Mouse (Mus musculus): Measurements from ENCODE around the gene Tmc8. TPM values are rescaled to one million over a fixed set of nuclear protein-coding genes. Genes with fewer than 3 reads are reported as not detected.
A peak's percentile ranks its signal among the peaks of the same experiment; 100 is the strongest.

Tmc8 gene
- total RNA-seq (2012; rRNA removed), result 3.9 and 7.6 TPM in 2 replicates

- H3K4me1 ChIP-seq (ENCODE audit: control insufficient read depth in 2 of 2, insufficient read depth in 2 of 2, low read length in 2 of 2, poor library complexity in 1 of 2), result peaks cover 8 to 33% of the 10 kb centered on the region in 2 experiments; a peak in 3 of 4 replicates
Observed at GRCm38 (mm10) chr11:117781993-117782704, at the start of gene Tmc8, which contains the start of gene Tmc6. Gene Tmc8 (plus strand): TSS chr11:117782076. Gene Tmc6 (minus strand): TSS chr11:117782198.

GRCm38 (mm10) chr11:117736037-117736689, 45.7 kb upstream of the Tmc8 start:
- no peak overlapping the region for H3K9ac ChIP-seq (ENCODE audit: insufficient read depth, low read depth, low read length, poor library complexity, severe bottlenecking)
- no peak for TF ChIP-seq CHD2 (IDR thresholded peaks at IDR 0.05; ENCODE audit: low read depth, low read length)
- TF ChIP-seq HCFC1 (IDR thresholded peaks at IDR 0.05; ENCODE audit: borderline replicate concordance, insufficient read depth, low read length), result no peak
- no peak for TF ChIP-seq MAFK (IDR thresholded peaks at IDR 0.05; ENCODE audit: insufficient read depth, low read depth, low read length)
- no peak for TF ChIP-seq ZNF384 (IDR thresholded peaks at IDR 0.05; ENCODE audit: low read depth, low read length)
- no peak for TF ChIP-seq ZC3H11A (IDR thresholded peaks at IDR 0.05; ENCODE audit: borderline replicate concordance, low read depth, low read length)
- H3K36me3 ChIP-seq (ENCODE audit: control insufficient read depth, insufficient read depth, low read length, poor library complexity, severe bottlenecking), result peaks cover 36% of the 10 kb centered on the region; the same call in 1 of the 2 replicates
- DNase-seq (ENCODE audit: low read depth, low spot score), result no peak
- H3K4me3 ChIP-seq (ENCODE audit: insufficient read depth in 1 of 2, low read depth in 1 of 2, low read length in 2 of 2, poor library complexity in 1 of 2, severe bottlenecking in 1 of 2), result no peak overlapping the region
- in situ Hi-C loops (cut with MboI; ENCODE audit: low sequenced_read_pairs in 2 of 2, unreplicated experiment in 2 of 2), result no loop called here
- H3K9me3 ChIP-seq (ENCODE audit: control insufficient read depth, insufficient read depth, low read depth, low read length), result no peaks in the 10 kb centered on the region
- no peak overlapping the region for H3K27ac ChIP-seq (ENCODE audit: insufficient read depth, low read depth, low read length, poor library complexity, severe bottlenecking)
- H3K4me1 ChIP-seq (ENCODE audit: control insufficient read depth in 2 of 2, insufficient read depth in 2 of 2, low read length in 2 of 2, poor library complexity in 1 of 2), result peaks cover 0 to 3% of the 10 kb centered on the region in 2 experiments; a peak in 3 of 4 replicates

More at GRCm38 (mm10) chr11:117781993-117782704, at the start of gene Tmc8, which contains the start of gene Tmc6:
- in situ Hi-C loops (cut with MboI; ENCODE audit: low sequenced_read_pairs in 2 of 2, unreplicated experiment in 2 of 2), result no loop called here
- Histone ChIP-seq H3K4me3 (ENCODE audit: insufficient read depth in 1 of 2, low read depth in 1 of 2, low read length in 2 of 2, poor library complexity in 1 of 2, severe bottlenecking in 1 of 2) (peak within 1 kb of the TSS; percentile 73 to 78), H3K9ac (ENCODE audit: insufficient read depth, low read depth, low read length, poor library complexity, severe bottlenecking) (peak within 1 kb of the TSS; percentile 70), H3K9me3 (ENCODE audit: control insufficient read depth, insufficient read depth, low read depth, low read length) (no peaks in the 10 kb centered on the region), H3K36me3 (ENCODE audit: control insufficient read depth, insufficient read depth, low read length, poor library complexity, severe bottlenecking) (peaks cover 9% of the 10 kb centered on the region; the same call in 1 of the 2 replicates), H3K27ac (ENCODE audit: insufficient read depth, low read depth, low read length, poor library complexity, severe bottlenecking) (peak within 1 kb of the TSS; percentile 69)
- DNase-seq (ENCODE audit: low read depth, low spot score), result no peak
- no peak for TF ChIP-seq ZC3H11A (IDR thresholded peaks at IDR 0.05; ENCODE audit: borderline replicate concordance, low read depth, low read length)
- no peak for TF ChIP-seq CHD2 (IDR thresholded peaks at IDR 0.05; ENCODE audit: low read depth, low read length)
- no peak for TF ChIP-seq HCFC1 (IDR thresholded peaks at IDR 0.05; ENCODE audit: borderline replicate concordance, insufficient read depth, low read length)
- no peak for TF ChIP-seq MAFK (IDR thresholded peaks at IDR 0.05; ENCODE audit: insufficient read depth, low read depth, low read length)
- no peak for TF ChIP-seq ZNF384 (IDR thresholded peaks at IDR 0.05; ENCODE audit: low read depth, low read length)

DNA sequence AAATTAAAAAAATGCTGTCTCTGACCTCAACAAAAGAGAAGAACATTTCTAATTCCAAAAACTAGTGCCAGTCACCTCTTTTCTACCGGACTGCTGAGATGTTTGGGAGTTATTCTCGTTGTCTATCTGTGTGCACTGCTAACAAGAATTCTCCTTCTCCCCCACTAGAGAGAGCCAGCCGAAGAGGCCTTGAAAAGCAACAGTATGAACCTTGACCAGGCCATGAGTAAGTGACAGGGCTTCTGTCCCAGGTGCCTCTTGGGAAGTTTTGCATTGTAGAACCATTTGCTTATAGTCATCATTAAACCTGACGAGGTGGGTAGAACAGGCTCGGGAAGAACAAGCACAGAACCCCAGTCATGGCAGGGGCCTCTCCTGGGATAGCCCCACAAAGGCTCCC, 43.8 kb upstream of the Tmc8 start:
- TF ChIP-seq MAFK (IDR thresholded peaks at IDR 0.05; ENCODE audit: insufficient read depth, low read depth, low read length) (no peak), ZC3H11A (IDR thresholded peaks at IDR 0.05; ENCODE audit: borderline replicate concordance, low read depth, low read length) (no peak), HCFC1 (IDR thresholded peaks at IDR 0.05; ENCODE audit: borderline replicate concordance, insufficient read depth, low read length) (no peak), ZNF384 (IDR thresholded peaks at IDR 0.05; ENCODE audit: low read depth, low read length) (no peak), CHD2 (IDR thresholded peaks at IDR 0.05; ENCODE audit: low read depth, low read length) (no peak)
- peaks cover 43% of the 10 kb centered on the region; the same call in 1 of the 2 replicates for H3K36me3 ChIP-seq (ENCODE audit: control insufficient read depth, insufficient read depth, low read length, poor library complexity, severe bottlenecking)
- no peaks in the 10 kb centered on the region for H3K4me1 ChIP-seq (ENCODE audit: control insufficient read depth in 2 of 2, insufficient read depth in 2 of 2, low read length in 2 of 2, poor library complexity in 1 of 2)
- in situ Hi-C loops (cut with MboI; ENCODE audit: low sequenced_read_pairs in 2 of 2, unreplicated experiment in 2 of 2), result no loop called here
- no peak for DNase-seq (ENCODE audit: low read depth, low spot score)
- no peak overlapping the region for H3K9ac ChIP-seq (ENCODE audit: insufficient read depth, low read depth, low read length, poor library complexity, severe bottlenecking)
- H3K9me3 ChIP-seq (ENCODE audit: control insufficient read depth, insufficient read depth, low read depth, low read length), result no peaks in the 10 kb centered on the region
- no peak overlapping the region for H3K27ac ChIP-seq (ENCODE audit: insufficient read depth, low read depth, low read length, poor library complexity, severe bottlenecking)
- no peak overlapping the region for H3K4me3 ChIP-seq (ENCODE audit: insufficient read depth in 1 of 2, low read depth in 1 of 2, low read length in 2 of 2, poor library complexity in 1 of 2, severe bottlenecking in 1 of 2)

GRCm38 (mm10) chr11:117741128-117741527, 40.7 kb upstream of the Tmc8 start:
- in situ Hi-C loops (cut with MboI; ENCODE audit: low sequenced_read_pairs in 2 of 2, unreplicated experiment in 2 of 2), result no loop called here
- Histone ChIP-seq H3K4me3 (ENCODE audit: insufficient read depth in 1 of 2, low read depth in 1 of 2, low read length in 2 of 2, poor library complexity in 1 of 2, severe bottlenecking in 1 of 2) (no peak overlapping the region), H3K36me3 (ENCODE audit: control insufficient read depth, insufficient read depth, low read length, poor library complexity, severe bottlenecking) (peaks cover 39% of the 10 kb centered on the region; the same call in 1 of the 2 replicates), H3K9ac (ENCODE audit: insufficient read depth, low read depth, low read length, poor library complexity, severe bottlenecking) (no peak overlapping the region), H3K27ac (ENCODE audit: insufficient read depth, low read depth, low read length, poor library complexity, severe bottlenecking) (no peak overlapping the region), H3K4me1 (ENCODE audit: control insufficient read depth in 2 of 2, insufficient read depth in 2 of 2, low read length in 2 of 2, poor library complexity in 1 of 2) (no peaks in the 10 kb centered on the region), H3K9me3 (ENCODE audit: control insufficient read depth, insufficient read depth, low read depth, low read length) (no peaks in the 10 kb centered on the region)
- TF ChIP-seq ZNF384 (IDR thresholded peaks at IDR 0.05; ENCODE audit: low read depth, low read length) (no peak), HCFC1 (IDR thresholded peaks at IDR 0.05; ENCODE audit: borderline replicate concordance, insufficient read depth, low read length) (no peak), ZC3H11A (IDR thresholded peaks at IDR 0.05; ENCODE audit: borderline replicate concordance, low read depth, low read length) (no peak), MAFK (IDR thresholded peaks at IDR 0.05; ENCODE audit: insufficient read depth, low read depth, low read length) (no peak), CHD2 (IDR thresholded peaks at IDR 0.05; ENCODE audit: low read depth, low read length) (no peak)
- DNase-seq (ENCODE audit: low read depth, low spot score), result no peak
